Mouse (Mus musculus): ENCODE measurements around the gene Slc8a1. TPM values are rescaled to one million over a fixed set of nuclear protein-coding genes. Genes with fewer than 3 reads are reported as not detected.

Slc8a1 gene
- polyA plus RNA-seq, 1 experiment from 2014 or later, result 18.6 TPM

- 47% methylated on average over 3 of the region's 3 CpGs for WGBS
- no peak overlapping the region for H3K4me2 ChIP-seq
- H3K9me3 ChIP-seq, result no peaks in the 10 kb centered on the region
- peak overlapping the region; percentile 20; the same call in 1 of the 2 replicates for H3K27ac ChIP-seq (replicated peaks)
- H3K36me3 ChIP-seq, result no peaks in the 10 kb centered on the region
- H3K4me3 ChIP-seq, result no peak overlapping the region
- H3K9ac ChIP-seq, result no peak overlapping the region
- peaks cover 21% of the 10 kb centered on the region for H3K4me1 ChIP-seq (replicated peaks)
- ATAC-seq (ENCODE audit: low FRiP score, low read depth), result peak; percentile 55; the same call in 1 of the 2 replicates
- H3K27me3 ChIP-seq, result no peaks in the 10 kb centered on the region
Measured at GRCm38 (mm10) chr17:81607515-81607914, 130.7 kb downstream of the Slc8a1 start.

DNA sequence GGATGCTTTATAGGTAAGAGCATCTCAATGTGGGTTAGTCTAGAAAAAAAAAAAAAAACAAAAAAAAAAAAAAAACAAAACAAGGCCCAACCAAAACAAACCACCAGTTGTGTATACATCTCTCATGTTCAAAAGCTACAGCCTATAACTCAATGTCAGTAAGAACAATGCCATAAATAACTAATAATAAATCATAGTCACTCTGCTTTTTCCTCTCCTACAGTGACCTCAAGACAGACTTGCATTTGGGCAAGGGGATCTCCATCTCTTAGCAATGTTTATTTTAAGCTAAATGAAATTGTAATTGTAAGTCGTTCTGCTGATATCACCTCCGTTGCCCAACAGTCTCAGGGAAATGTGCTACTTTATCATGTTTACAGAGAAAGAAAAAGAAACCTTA is 132.1 kb downstream of the Slc8a1 start:
- ATAC-seq (ENCODE audit: low FRiP score, low read depth), result no peak
- no peak overlapping the region for H3K4me3 ChIP-seq
- H3K9ac ChIP-seq, result no peak overlapping the region
- H3K27ac ChIP-seq (replicated peaks), result no peak overlapping the region
- no peaks in the 10 kb centered on the region for H3K36me3 ChIP-seq
- H3K9me3 ChIP-seq, result no peaks in the 10 kb centered on the region
- no peaks in the 10 kb centered on the region for H3K27me3 ChIP-seq
- H3K4me1 ChIP-seq (replicated peaks), result peaks cover 21% of the 10 kb centered on the region
- no peak overlapping the region for H3K4me2 ChIP-seq
- WGBS, result 74% methylated on average over 2 of the region's 2 CpGs

DNA sequence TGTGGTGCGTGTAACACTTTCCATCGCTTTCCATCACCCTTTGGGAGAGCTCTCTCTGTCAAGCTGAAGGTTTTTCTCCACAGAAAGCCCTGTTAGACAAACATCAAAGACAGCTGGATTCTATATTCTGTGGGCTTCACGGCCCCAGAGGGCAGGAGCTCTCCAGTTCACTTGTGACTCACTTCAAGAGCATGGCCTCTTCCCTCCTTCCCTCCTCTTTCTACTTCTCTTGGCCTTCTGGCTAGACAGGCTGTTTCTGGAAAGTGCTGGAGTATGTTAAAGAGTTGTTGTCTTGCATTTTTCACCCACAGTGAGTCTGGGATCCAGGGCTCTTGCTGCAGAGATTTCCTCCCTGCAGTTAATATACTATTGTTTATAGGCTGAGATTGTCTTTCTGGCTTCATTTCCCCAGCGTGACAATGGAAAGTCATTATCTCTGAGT is 132.9 kb downstream of the Slc8a1 start:
- peaks cover 21% of the 10 kb centered on the region for H3K4me1 ChIP-seq (replicated peaks)
- no peaks in the 10 kb centered on the region for H3K27me3 ChIP-seq
- H3K9ac ChIP-seq, result no peak overlapping the region
- H3K4me2 ChIP-seq, result no peak overlapping the region
- no peaks in the 10 kb centered on the region for H3K36me3 ChIP-seq
- H3K9me3 ChIP-seq, result no peaks in the 10 kb centered on the region
- H3K27ac ChIP-seq (replicated peaks), result peak overlapping the region; percentile 36
- no peak overlapping the region for H3K4me3 ChIP-seq
- 61% methylated on average over 4 of the region's 4 CpGs for WGBS
- ATAC-seq (ENCODE audit: low FRiP score, low read depth), result no peak

GRCm38 (mm10) chr17:81599072-81599471 is 139.1 kb downstream of the Slc8a1 start:
- no peak for ATAC-seq (ENCODE audit: low FRiP score, low read depth)
- no peak overlapping the region for H3K4me2 ChIP-seq
- H3K9me3 ChIP-seq, result no peaks in the 10 kb centered on the region
- H3K36me3 ChIP-seq, result no peaks in the 10 kb centered on the region
- 87% methylated on average over 2 of the region's 2 CpGs for WGBS
- no peaks in the 10 kb centered on the region for H3K4me1 ChIP-seq (replicated peaks)
- no peak overlapping the region for H3K27ac ChIP-seq (replicated peaks)
- H3K9ac ChIP-seq, result no peak overlapping the region
- no peak overlapping the region for H3K4me3 ChIP-seq
- no peaks in the 10 kb centered on the region for H3K27me3 ChIP-seq

DNA sequence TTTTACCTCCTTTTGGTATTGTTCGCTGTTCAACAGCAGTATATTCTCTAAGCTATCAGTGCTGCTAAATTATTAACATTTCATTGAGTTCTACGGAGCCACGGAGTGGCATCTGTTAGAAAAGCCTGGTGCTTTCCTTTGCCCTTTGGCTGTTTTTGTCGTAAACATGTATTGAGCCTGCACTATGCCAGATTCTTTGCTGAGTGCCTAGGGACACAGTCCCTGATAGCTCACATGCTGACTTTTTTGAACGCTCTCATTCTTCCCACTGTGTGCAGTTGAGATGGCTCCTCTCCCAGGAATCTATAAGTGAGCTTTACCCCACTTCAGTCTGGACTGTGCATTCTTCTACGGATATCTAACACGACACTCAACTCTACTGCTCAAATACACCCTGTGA is 148.4 kb downstream of the Slc8a1 start:
- no peaks in the 10 kb centered on the region for H3K27me3 ChIP-seq
- no peak overlapping the region for H3K4me3 ChIP-seq
- peak; percentile 48; the same call in 1 of the 2 replicates for ATAC-seq (ENCODE audit: low FRiP score, low read depth)
- H3K36me3 ChIP-seq, result no peaks in the 10 kb centered on the region
- WGBS, result 59% methylated on average over 7 of the region's 7 CpGs
- no peak overlapping the region for H3K4me2 ChIP-seq
- H3K9me3 ChIP-seq, result no peaks in the 10 kb centered on the region
- no peaks in the 10 kb centered on the region for H3K4me1 ChIP-seq (replicated peaks)
- no peak overlapping the region for H3K27ac ChIP-seq (replicated peaks)
- H3K9ac ChIP-seq, result no peak overlapping the region

- Histone ChIP-seq H3K27me3 (no peaks in the 10 kb centered on the region), H3K4me2 (no peak overlapping the region), H3K4me1 (replicated peaks) (no peaks in the 10 kb centered on the region), H3K9me3 (no peaks in the 10 kb centered on the region), H3K36me3 (no peaks in the 10 kb centered on the region), H3K9ac (no peak overlapping the region), H3K27ac (replicated peaks) (no peak overlapping the region), H3K4me3 (no peak overlapping the region)
- 95% methylated on average over 5 of the region's 5 CpGs for WGBS
- no peak for ATAC-seq (ENCODE audit: low FRiP score, low read depth)
Measured at GRCm38 (mm10) chr17:81586759-81587158, 151.4 kb downstream of the Slc8a1 start.

- 84% methylated on average over 10 of the region's 10 CpGs for WGBS
- no peak overlapping the region for H3K4me2 ChIP-seq
- no peaks in the 10 kb centered on the region for H3K4me1 ChIP-seq (replicated peaks)
- H3K9ac ChIP-seq, result no peak overlapping the region
- no peak for ATAC-seq (ENCODE audit: low FRiP score, low read depth)
- no peaks in the 10 kb centered on the region for H3K36me3 ChIP-seq
- no peak overlapping the region for H3K27ac ChIP-seq (replicated peaks)
- no peaks in the 10 kb centered on the region for H3K27me3 ChIP-seq
- no peaks in the 10 kb centered on the region for H3K9me3 ChIP-seq
- no peak overlapping the region for H3K4me3 ChIP-seq
Measured at GRCm38 (mm10) chr17:81579728-81580425, 158.3 kb downstream of the Slc8a1 start.

DNA sequence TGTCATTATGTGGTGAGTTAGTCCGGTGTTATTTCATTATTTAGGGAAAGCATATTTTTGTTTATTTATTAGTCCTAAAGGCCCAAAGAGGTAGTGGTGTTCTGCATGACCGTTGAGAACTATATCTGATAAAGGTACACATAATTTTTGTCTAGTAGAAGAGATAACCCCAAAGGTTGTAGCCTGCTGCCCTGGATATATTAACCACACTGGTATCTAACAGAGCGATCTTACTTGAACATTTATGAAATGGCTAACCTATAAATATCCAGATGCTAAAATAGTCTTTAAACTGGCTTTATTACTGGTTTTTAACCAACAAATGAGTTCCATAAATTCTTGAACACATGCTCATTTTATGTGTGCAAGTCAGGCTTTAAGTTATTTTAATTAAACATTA is 161.3 kb downstream of the Slc8a1 start:
- Histone ChIP-seq H3K27me3 (no peaks in the 10 kb centered on the region), H3K4me2 (no peak overlapping the region), H3K4me1 (replicated peaks) (no peaks in the 10 kb centered on the region), H3K36me3 (no peaks in the 10 kb centered on the region), H3K9me3 (no peaks in the 10 kb centered on the region), H3K4me3 (no peak overlapping the region), H3K27ac (replicated peaks) (no peak overlapping the region), H3K9ac (no peak overlapping the region)
- WGBS, result 89% methylated on average over 3 of the region's 3 CpGs
- no peak for ATAC-seq (ENCODE audit: low FRiP score, low read depth)

- ATAC-seq (ENCODE audit: low FRiP score, low read depth), result no peak
- WGBS, result 80% methylated on average over 9 of the region's 9 CpGs
Measured at GRCm38 (mm10) chr17:81565634-81566372, 172.4 kb downstream of the Slc8a1 start.

GRCm38 (mm10) chr17:81554052-81554734 is 184.0 kb downstream of the Slc8a1 start:
- Histone ChIP-seq H3K27me3 (no peaks in the 10 kb centered on the region), H3K9ac (no peak overlapping the region), H3K27ac (replicated peaks) (no peak overlapping the region), H3K4me1 (replicated peaks) (no peaks in the 10 kb centered on the region), H3K4me3 (no peak overlapping the region), H3K4me2 (no peak overlapping the region), H3K36me3 (no peaks in the 10 kb centered on the region), H3K9me3 (no peaks in the 10 kb centered on the region)
- 49% methylated on average over 6 of the region's 6 CpGs for WGBS
- ATAC-seq (ENCODE audit: low FRiP score, low read depth), result no peak

More at GRCm38 (mm10) chr17:81565634-81566372, 172.4 kb downstream of the Slc8a1 start:
- Histone ChIP-seq H3K4me3 (no peak overlapping the region), H3K36me3 (no peaks in the 10 kb centered on the region), H3K27me3 (no peaks in the 10 kb centered on the region), H3K9ac (no peak overlapping the region), H3K4me2 (no peak overlapping the region), H3K4me1 (replicated peaks) (no peaks in the 10 kb centered on the region), H3K9me3 (no peaks in the 10 kb centered on the region), H3K27ac (replicated peaks) (no peak overlapping the region)

- 89% methylated on average over 6 of the region's 6 CpGs for WGBS
- no peak for ATAC-seq (ENCODE audit: low FRiP score, low read depth)
- H3K36me3 ChIP-seq, result no peaks in the 10 kb centered on the region
- no peak overlapping the region for H3K4me3 ChIP-seq
- no peaks in the 10 kb centered on the region for H3K27me3 ChIP-seq
- no peak overlapping the region for H3K27ac ChIP-seq (replicated peaks)
- H3K9me3 ChIP-seq, result no peaks in the 10 kb centered on the region
- no peaks in the 10 kb centered on the region for H3K4me1 ChIP-seq (replicated peaks)
- H3K9ac ChIP-seq, result no peak overlapping the region
- no peak overlapping the region for H3K4me2 ChIP-seq
Measured at GRCm38 (mm10) chr17:81551856-81552635, 186.1 kb downstream of the Slc8a1 start.
